Mouse (Mus musculus): ENCODE measurements around the gene Psenen. TPM values are rescaled to one million over a fixed set of nuclear protein-coding genes. Genes with fewer than 3 reads are reported as not detected.

Psenen gene
- polyA plus RNA-seq, 1 experiment from 2014 or later = 144 TPM

DNA sequence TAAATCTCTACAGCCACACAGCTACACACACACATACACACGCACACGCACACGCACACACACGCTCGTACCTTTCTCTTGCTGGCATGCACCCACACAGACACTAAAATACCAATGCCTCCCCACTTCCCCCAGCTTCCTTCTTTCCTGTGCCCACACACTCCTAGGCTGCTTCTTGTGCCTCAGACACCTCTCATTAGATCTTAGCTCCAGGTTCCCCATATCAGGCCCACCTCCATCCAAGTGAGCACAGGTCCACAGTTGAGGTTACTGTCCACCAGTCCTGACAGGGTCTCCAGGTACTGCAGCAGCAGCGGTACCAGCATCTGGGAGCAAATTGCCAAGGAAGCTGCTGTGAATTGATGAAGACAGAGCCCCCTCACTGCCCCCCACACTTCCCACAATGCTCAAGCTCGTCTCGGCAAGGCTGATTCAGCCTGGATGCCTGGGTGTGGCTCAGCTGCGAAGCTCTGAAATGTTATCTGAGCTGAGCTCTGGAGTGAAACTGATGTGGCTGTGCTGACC lies 32.1 kb downstream of the Psenen start:
- H3K9ac ChIP-seq (ENCODE audit: low read length) = no peak overlapping the region
- H3K36me3 ChIP-seq (ENCODE audit: control insufficient read depth, insufficient read depth, low read length) = peaks cover 36% of the 10 kb centered on the region
- H3K9me3 ChIP-seq (ENCODE audit: control insufficient read depth, low read length) = no peaks in the 10 kb centered on the region
- no peak overlapping the region for H3K4me3 ChIP-seq (ENCODE audit: low read length)
- H3K4me2 ChIP-seq (ENCODE audit: low read depth, low read length) = no peak overlapping the region
- WGBS = 75% methylated on average over 9 of the region's 9 CpGs
- H3K27me3 ChIP-seq (ENCODE audit: control insufficient read depth, insufficient read depth, low read depth, low read length) = no peaks in the 10 kb centered on the region
- no peak overlapping the region for H3K27ac ChIP-seq (ENCODE audit: low read length)
- H3K4me1 ChIP-seq (replicated peaks; ENCODE audit: control insufficient read depth, insufficient read depth, low read length) = peaks cover 22% of the 10 kb centered on the region
- no peak for ATAC-seq (ENCODE audit: low read depth)

DNA sequence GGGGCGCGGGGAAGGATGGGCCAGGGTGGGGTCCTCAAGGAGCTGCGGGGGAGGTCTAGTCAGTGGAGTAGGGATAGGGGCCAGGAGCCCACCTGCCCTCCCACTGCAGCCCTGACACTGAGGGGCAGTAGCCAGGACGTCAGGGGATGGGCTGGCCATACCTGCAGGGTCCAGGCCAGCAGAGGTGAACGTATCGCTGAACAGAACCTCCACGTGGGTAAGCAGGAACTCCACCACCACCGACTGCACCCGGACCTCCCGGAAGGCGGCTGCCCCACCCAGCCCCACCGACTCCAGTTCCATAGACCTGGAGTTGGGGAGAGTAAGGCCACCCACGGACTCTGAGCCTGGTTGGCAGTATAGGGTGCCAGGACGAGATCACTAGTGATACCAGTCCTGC lies 36.4 kb downstream of the Psenen start:
- ATAC-seq (ENCODE audit: low read depth) = no peak
- Histone ChIP-seq H3K9ac (ENCODE audit: low read length) (peak overlapping the region; percentile 34; the same call in 1 of the 2 replicates), H3K4me1 (replicated peaks; ENCODE audit: control insufficient read depth, insufficient read depth, low read length) (peaks cover 10% of the 10 kb centered on the region)

DNA sequence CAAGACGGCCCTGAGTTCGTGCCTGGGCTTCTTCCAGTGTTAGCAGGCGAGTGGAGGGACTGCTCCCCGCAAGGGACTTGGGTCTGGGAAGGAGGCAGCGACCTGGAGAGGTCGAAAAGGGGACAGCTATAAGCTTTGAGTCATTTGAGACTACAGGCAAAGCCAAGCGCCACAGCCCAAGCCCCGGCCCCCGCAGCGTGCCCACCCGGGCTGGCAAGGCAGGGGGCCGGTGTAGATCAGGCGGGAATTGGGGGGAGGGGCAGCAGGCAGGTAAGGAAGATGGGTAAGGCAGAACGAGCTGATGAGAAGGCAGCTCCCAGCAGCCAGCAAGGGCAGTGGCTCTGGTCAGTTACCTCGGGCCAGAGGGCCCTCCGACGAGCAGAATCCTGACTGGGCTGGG lies 37.0 kb downstream of the Psenen start:
- Histone ChIP-seq H3K27me3 (ENCODE audit: control insufficient read depth, insufficient read depth, low read depth, low read length) (no peaks in the 10 kb centered on the region), H3K36me3 (ENCODE audit: control insufficient read depth, insufficient read depth, low read length) (peaks cover 29% of the 10 kb centered on the region), H3K27ac (ENCODE audit: low read length) (peak overlapping the region; percentile 59), H3K4me1 (replicated peaks; ENCODE audit: control insufficient read depth, insufficient read depth, low read length) (peaks cover 10% of the 10 kb centered on the region), H3K4me2 (ENCODE audit: low read depth, low read length) (peak overlapping the region; percentile 32), H3K9ac (ENCODE audit: low read length) (peak overlapping the region; percentile 34), H3K9me3 (ENCODE audit: control insufficient read depth, low read length) (no peaks in the 10 kb centered on the region), H3K4me3 (ENCODE audit: low read length) (no peak overlapping the region)
- ATAC-seq (ENCODE audit: low read depth) = 0 out of 2 replicates have a peak, but pooled peaks have one; percentile 3
- 32% methylated on average over 17 of the region's 17 CpGs for WGBS

More for the DNA sequence above, 36.4 kb downstream of the Psenen start:
- H3K27ac ChIP-seq (ENCODE audit: low read length) = no peak overlapping the region
- WGBS = 85% methylated on average over 14 of the region's 14 CpGs
- peaks cover 34% of the 10 kb centered on the region for H3K36me3 ChIP-seq (ENCODE audit: control insufficient read depth, insufficient read depth, low read length)
- no peak overlapping the region for H3K4me2 ChIP-seq (ENCODE audit: low read depth, low read length)
- H3K27me3 ChIP-seq (ENCODE audit: control insufficient read depth, insufficient read depth, low read depth, low read length) = no peaks in the 10 kb centered on the region
- H3K4me3 ChIP-seq (ENCODE audit: low read length) = no peak overlapping the region
- H3K9me3 ChIP-seq (ENCODE audit: control insufficient read depth, low read length) = no peaks in the 10 kb centered on the region

DNA sequence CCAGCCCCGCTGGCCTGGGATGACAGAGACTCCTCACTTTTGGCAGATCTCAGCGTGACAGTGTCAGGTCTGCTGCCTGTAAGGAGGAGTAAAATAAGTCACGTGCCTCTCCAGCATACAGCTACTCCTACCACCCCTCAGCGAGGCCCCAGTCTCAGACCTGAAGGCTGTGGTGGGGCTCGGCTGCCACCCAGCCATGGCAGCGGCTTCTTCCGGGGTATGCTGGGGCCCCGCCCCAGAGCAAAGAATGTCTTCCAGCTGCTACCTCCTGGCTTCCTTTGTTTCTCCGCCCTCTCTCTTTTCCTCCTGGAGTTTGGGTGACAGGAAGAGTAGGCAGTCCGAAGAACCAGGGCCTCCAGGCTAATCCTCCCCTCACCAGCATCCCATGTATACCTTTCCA lies 37.5 kb downstream of the Psenen start:
- ATAC-seq (ENCODE audit: low read depth) = peak; percentile 58
- Histone ChIP-seq H3K4me3 (ENCODE audit: low read length) (no peak overlapping the region), H3K4me2 (ENCODE audit: low read depth, low read length) (peak overlapping the region; percentile 32), H3K9ac (ENCODE audit: low read length) (peak overlapping the region; percentile 34), H3K4me1 (replicated peaks; ENCODE audit: control insufficient read depth, insufficient read depth, low read length) (peaks cover 10% of the 10 kb centered on the region), H3K36me3 (ENCODE audit: control insufficient read depth, insufficient read depth, low read length) (peaks cover 28% of the 10 kb centered on the region), H3K9me3 (ENCODE audit: control insufficient read depth, low read length) (no peaks in the 10 kb centered on the region), H3K27me3 (ENCODE audit: control insufficient read depth, insufficient read depth, low read depth, low read length) (no peaks in the 10 kb centered on the region), H3K27ac (ENCODE audit: low read length) (peak overlapping the region; percentile 59)
- WGBS = 21% methylated on average over 10 of the region's 10 CpGs

DNA sequence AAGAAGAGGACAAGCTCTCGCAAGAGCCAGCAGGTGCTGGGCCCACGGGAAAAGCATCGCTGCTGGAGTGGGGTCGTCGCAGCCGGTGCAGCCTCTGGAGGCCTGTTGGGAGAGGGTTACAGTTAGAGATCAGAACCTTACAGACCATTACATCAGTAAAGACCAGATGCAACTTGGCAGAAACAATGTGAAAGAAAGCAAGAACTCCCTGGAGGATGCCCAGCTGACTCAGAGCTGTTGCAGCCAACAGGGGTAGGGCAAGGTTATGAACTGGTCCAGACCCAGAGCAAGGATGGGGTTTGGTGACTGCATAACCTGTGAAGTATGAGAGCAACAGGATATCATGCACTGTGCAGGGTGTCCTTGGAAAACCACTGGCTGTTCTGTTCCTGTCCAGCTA lies 38.9 kb downstream of the Psenen start:
- H3K9ac ChIP-seq (ENCODE audit: low read length) = no peak overlapping the region
- H3K27me3 ChIP-seq (ENCODE audit: control insufficient read depth, insufficient read depth, low read depth, low read length) = no peaks in the 10 kb centered on the region
- H3K4me2 ChIP-seq (ENCODE audit: low read depth, low read length) = no peak overlapping the region
- no peak overlapping the region for H3K27ac ChIP-seq (ENCODE audit: low read length)
- H3K9me3 ChIP-seq (ENCODE audit: control insufficient read depth, low read length) = no peaks in the 10 kb centered on the region
- H3K4me1 ChIP-seq (replicated peaks; ENCODE audit: control insufficient read depth, insufficient read depth, low read length) = peaks cover 10% of the 10 kb centered on the region
- 86% methylated on average over 6 of the region's 6 CpGs for WGBS
- H3K4me3 ChIP-seq (ENCODE audit: low read length) = no peak overlapping the region
- no peak for ATAC-seq (ENCODE audit: low read depth)
- H3K36me3 ChIP-seq (ENCODE audit: control insufficient read depth, insufficient read depth, low read length) = peaks cover 21% of the 10 kb centered on the region

DNA sequence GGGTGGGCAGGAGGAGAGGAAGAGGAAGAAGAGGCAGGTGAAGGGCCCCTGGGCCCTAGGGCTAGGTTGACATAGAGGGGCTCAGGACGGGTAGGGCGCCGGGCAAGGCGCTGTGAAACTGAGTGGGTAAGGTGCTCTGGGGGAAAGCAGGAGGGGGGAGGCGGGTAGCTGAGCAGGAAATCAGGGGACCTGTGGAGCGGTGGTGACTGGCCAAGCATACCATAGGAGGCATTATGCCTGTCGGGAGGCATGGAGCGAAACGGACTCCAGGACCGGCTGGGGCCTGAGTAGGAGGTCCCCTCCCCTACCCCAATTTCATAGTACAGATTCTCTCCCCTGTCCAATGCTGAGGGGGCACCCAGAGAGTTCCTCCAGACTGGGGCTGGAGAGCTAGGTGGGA lies 40.6 kb downstream of the Psenen start:
- Histone ChIP-seq H3K27ac (ENCODE audit: low read length) (no peak overlapping the region), H3K4me3 (ENCODE audit: low read length) (no peak overlapping the region), H3K4me2 (ENCODE audit: low read depth, low read length) (no peak overlapping the region), H3K9me3 (ENCODE audit: control insufficient read depth, low read length) (no peaks in the 10 kb centered on the region), H3K36me3 (ENCODE audit: control insufficient read depth, insufficient read depth, low read length) (peaks cover 8% of the 10 kb centered on the region; the same call in 1 of the 2 replicates), H3K27me3 (ENCODE audit: control insufficient read depth, insufficient read depth, low read depth, low read length) (no peaks in the 10 kb centered on the region), H3K4me1 (replicated peaks; ENCODE audit: control insufficient read depth, insufficient read depth, low read length) (peaks cover 10% of the 10 kb centered on the region), H3K9ac (ENCODE audit: low read length) (no peak overlapping the region)
- no peak for ATAC-seq (ENCODE audit: low read depth)
- 84% methylated on average over 10 of the region's 10 CpGs for WGBS

DNA sequence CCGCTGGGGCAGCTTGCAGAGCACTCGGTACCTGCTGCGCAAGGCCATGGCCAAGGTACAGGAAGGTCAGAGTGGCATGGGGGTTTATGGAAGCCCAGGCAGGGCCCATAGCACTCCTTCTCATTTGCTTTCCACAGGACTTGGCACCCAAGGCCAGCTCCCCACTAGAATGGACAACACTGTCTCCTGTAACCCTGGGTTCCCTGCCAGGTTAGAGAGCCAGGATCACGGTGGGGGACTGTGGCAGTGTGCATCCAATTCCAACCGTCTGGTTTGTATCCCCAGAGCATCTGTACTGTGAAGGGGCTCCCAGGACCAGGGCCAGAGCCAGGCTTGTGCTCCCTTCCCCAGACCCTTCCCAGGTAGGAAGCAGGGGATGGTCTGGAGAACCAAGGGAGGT lies 42.6 kb downstream of the Psenen start:
- Histone ChIP-seq H3K9me3 (ENCODE audit: control insufficient read depth, low read length) (no peaks in the 10 kb centered on the region), H3K4me2 (ENCODE audit: low read depth, low read length) (no peak overlapping the region), H3K4me3 (ENCODE audit: low read length) (no peak overlapping the region), H3K9ac (ENCODE audit: low read length) (no peak overlapping the region), H3K36me3 (ENCODE audit: control insufficient read depth, insufficient read depth, low read length) (peaks cover 2% of the 10 kb centered on the region; the same call in 1 of the 2 replicates), H3K4me1 (replicated peaks; ENCODE audit: control insufficient read depth, insufficient read depth, low read length) (no peaks in the 10 kb centered on the region), H3K27ac (ENCODE audit: low read length) (no peak overlapping the region), H3K27me3 (ENCODE audit: control insufficient read depth, insufficient read depth, low read depth, low read length) (no peaks in the 10 kb centered on the region)
- WGBS = 76% methylated on average over 5 of the region's 5 CpGs
- ATAC-seq (ENCODE audit: low read depth) = no peak

DNA sequence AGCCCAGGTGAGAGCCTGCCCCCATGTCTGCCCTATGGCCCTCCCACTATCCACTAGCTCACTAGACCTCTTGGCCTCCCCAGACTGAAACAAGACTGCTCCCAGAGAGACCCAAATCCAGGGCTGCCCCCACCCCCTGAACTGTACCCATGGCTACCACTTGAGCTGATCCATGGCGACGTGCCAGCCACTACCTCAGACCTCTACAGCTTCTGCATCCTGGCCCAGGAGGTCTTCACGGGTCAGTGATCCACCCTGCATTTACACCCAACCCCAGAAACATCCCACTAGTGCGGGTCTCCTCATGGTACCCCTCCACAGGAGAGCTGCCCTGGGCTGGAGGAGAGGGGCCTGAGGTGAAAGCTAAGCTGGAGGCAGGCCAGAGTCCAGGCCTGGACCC lies 43.0 kb downstream of the Psenen start:
- Histone ChIP-seq H3K36me3 (ENCODE audit: control insufficient read depth, insufficient read depth, low read length) (peaks cover 2% of the 10 kb centered on the region; the same call in 1 of the 2 replicates), H3K27ac (ENCODE audit: low read length) (no peak overlapping the region), H3K4me3 (ENCODE audit: low read length) (no peak overlapping the region), H3K27me3 (ENCODE audit: control insufficient read depth, insufficient read depth, low read depth, low read length) (no peaks in the 10 kb centered on the region), H3K9me3 (ENCODE audit: control insufficient read depth, low read length) (no peaks in the 10 kb centered on the region), H3K4me1 (replicated peaks; ENCODE audit: control insufficient read depth, insufficient read depth, low read length) (no peaks in the 10 kb centered on the region), H3K9ac (ENCODE audit: low read length) (no peak overlapping the region), H3K4me2 (ENCODE audit: low read depth, low read length) (no peak overlapping the region)
- no peak for ATAC-seq (ENCODE audit: low read depth)
- 60% methylated on average over 4 of the region's 4 CpGs for WGBS

DNA sequence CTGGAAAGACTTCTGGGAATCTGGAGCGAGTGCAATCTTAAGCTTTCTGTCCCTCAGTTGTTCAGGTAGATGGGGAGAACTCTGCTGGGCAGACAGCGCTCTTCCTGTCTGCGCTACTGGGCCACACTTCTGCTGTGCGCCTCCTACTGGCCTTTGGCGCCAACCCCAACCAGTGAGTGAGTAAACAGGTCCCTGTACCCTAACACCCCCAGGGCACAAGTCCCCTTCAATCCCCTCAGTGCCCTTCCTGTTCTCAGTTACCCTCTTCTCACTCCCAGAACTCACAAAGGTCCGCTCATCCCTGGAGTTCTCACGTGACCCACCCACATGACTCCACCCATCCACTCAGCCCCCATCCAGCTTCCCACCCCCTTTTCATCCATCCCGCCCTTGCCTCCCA lies 45.1 kb downstream of the Psenen start:
- Histone ChIP-seq H3K4me3 (ENCODE audit: low read length) (no peak overlapping the region), H3K4me2 (ENCODE audit: low read depth, low read length) (no peak overlapping the region), H3K9me3 (ENCODE audit: control insufficient read depth, low read length) (no peaks in the 10 kb centered on the region), H3K27me3 (ENCODE audit: control insufficient read depth, insufficient read depth, low read depth, low read length) (no peaks in the 10 kb centered on the region), H3K4me1 (replicated peaks; ENCODE audit: control insufficient read depth, insufficient read depth, low read length) (no peaks in the 10 kb centered on the region), H3K36me3 (ENCODE audit: control insufficient read depth, insufficient read depth, low read length) (no peaks in the 10 kb centered on the region), H3K27ac (ENCODE audit: low read length) (no peak overlapping the region), H3K9ac (ENCODE audit: low read length) (no peak overlapping the region)
- ATAC-seq (ENCODE audit: low read depth) = no peak
- 32% methylated on average over 8 of the region's 8 CpGs for WGBS

Data from lung, embryonic 16.5 days (tissue).